Mouse (Mus musculus) embryonic facial prominence, embryonic 10.5 days (tissue): ENCODE results near the gene Orm3. TPM values are rescaled to one million over a fixed set of nuclear protein-coding genes. Genes with fewer than 3 reads are reported as not detected.

Experiments used
- DNase-seq: peaks from one replicate; pipeline ENCODE4 v3.0.0-alpha.2; 2017; ENCODE audit warnings: low spot score
- H3K27ac ChIP-seq: fragments of 300-500 bp; sonication (generic); replicated peaks from 2 replicates; pipeline ENCODE4 v1.5.1; 2016; ENCODE audit warnings: mild to moderate bottlenecking
- H3K27me3 ChIP-seq: fragments of 300-500 bp; sonication (generic); replicated peaks from 2 replicates; pipeline ENCODE4 v1.6.1; 2016; ENCODE audit warnings: low read depth, mild to moderate bottlenecking; ENCODE audit not compliant: poor library complexity, severe bottlenecking
- H3K36me3 ChIP-seq: fragments of 300-500 bp; sonication (generic); replicated peaks from 2 replicates; pipeline ENCODE4 v1.6.1; 2016; ENCODE audit warnings: mild to moderate bottlenecking, moderate library complexity
- H3K4me1 ChIP-seq: fragments of 300-500 bp; sonication (generic); 2 replicates; pipeline ENCODE4 v1.6.1; 2016
- H3K4me3 ChIP-seq: fragments of 300-500 bp; sonication (generic); 2 replicates; pipeline ENCODE4 v1.5.1; 2016; ENCODE audit warnings: mild to moderate bottlenecking, moderate library complexity
- H3K9me3 ChIP-seq: fragments of 300-500 bp; sonication (generic); 2 replicates; pipeline ENCODE4 v1.6.1; 2016; ENCODE audit warnings: mild to moderate bottlenecking
- WGBS: fragments of 180-500 bp; shearing (Covaris S2); methylation state at CpG from one replicate; pipeline ENCODE4 v1.1.7; 2016; 5-methylcytosine and 5-hydroxymethylcytosine counted together
- polyA plus RNA-seq: library from polyadenylated mRNA; unstranded; fragments of >200 nt; fragmentation: Nextera tagmentation; extraction: Ambion mirVana; gene quantifications from 2 replicates; pipeline ENCODE4 v1.2.1, GENCODE M21; 2016

The Orm3 gene
- polyA plus RNA-seq, 1 experiment from 2014 or later = not detected

- DNase-seq = no peak
- peak overlapping the region; percentile 11; the same call in 1 of the 2 replicates for H3K27ac ChIP-seq
- H3K4me1 ChIP-seq = peaks cover 38% of the 10 kb centered on the region
- H3K27me3 ChIP-seq = no peaks in the 10 kb centered on the region
- no peak overlapping the region for H3K4me3 ChIP-seq
- 89% methylated on average over 10 of the region's 10 CpGs for WGBS
- H3K36me3 ChIP-seq = peaks cover 46% of the 10 kb centered on the region
- no peaks in the 10 kb centered on the region for H3K9me3 ChIP-seq
These were observed 42.1 kb downstream of the Orm3 start for GRCm38 (mm10) chr4:63397981-63398537.

GRCm38 (mm10) chr4:63398854-63399609 is 43.1 kb downstream of the Orm3 start:
- peaks cover 47% of the 10 kb centered on the region for H3K4me1 ChIP-seq
- no peak overlapping the region for H3K4me3 ChIP-seq
- no peaks in the 10 kb centered on the region for H3K9me3 ChIP-seq
- DNase-seq = no peak
- peak overlapping the region; percentile 65 for H3K27ac ChIP-seq
- 65% methylated on average over 11 of the region's 11 CpGs for WGBS
- peaks cover 38% of the 10 kb centered on the region for H3K36me3 ChIP-seq
- H3K27me3 ChIP-seq = no peaks in the 10 kb centered on the region

- H3K36me3 ChIP-seq = peaks cover 30% of the 10 kb centered on the region
- H3K4me3 ChIP-seq = no peak overlapping the region
- peak overlapping the region; percentile 65 for H3K27ac ChIP-seq
- 59% methylated on average over 8 of the region's 8 CpGs for WGBS
- DNase-seq = no peak
- H3K4me1 ChIP-seq = peaks cover 55% of the 10 kb centered on the region
- H3K27me3 ChIP-seq = no peaks in the 10 kb centered on the region
- no peaks in the 10 kb centered on the region for H3K9me3 ChIP-seq
These were observed 43.8 kb downstream of the Orm3 start for GRCm38 (mm10) chr4:63399691-63400270.

GRCm38 (mm10) chr4:63400541-63401306 is 44.8 kb downstream of the Orm3 start:
- 91% methylated on average over 18 of the region's 18 CpGs for WGBS
- Histone ChIP-seq H3K36me3 (peaks cover 21% of the 10 kb centered on the region; the same call in 1 of the 2 replicates), H3K4me1 (peaks cover 64% of the 10 kb centered on the region), H3K27me3 (no peaks in the 10 kb centered on the region), H3K9me3 (no peaks in the 10 kb centered on the region), H3K27ac (peak overlapping the region; percentile 37; the same call in 1 of the 2 replicates), H3K4me3 (no peak overlapping the region)
- no peak for DNase-seq

- no peak overlapping the region for H3K27ac ChIP-seq
- H3K27me3 ChIP-seq = no peaks in the 10 kb centered on the region
- DNase-seq = no peak
- peaks cover 13% of the 10 kb centered on the region; the same call in 1 of the 2 replicates for H3K36me3 ChIP-seq
- no peak overlapping the region for H3K4me3 ChIP-seq
- 82% methylated on average over 6 of the region's 6 CpGs for WGBS
- peaks cover 65% of the 10 kb centered on the region for H3K4me1 ChIP-seq
- H3K9me3 ChIP-seq = no peaks in the 10 kb centered on the region
These were observed 45.7 kb downstream of the Orm3 start for GRCm38 (mm10) chr4:63401620-63402019.

GRCm38 (mm10) chr4:63402056-63402455 is 46.1 kb downstream of the Orm3 start:
- peak overlapping the region; percentile 93 for H3K27ac ChIP-seq

GRCm38 (mm10) chr4:63402558-63402957 is 46.6 kb downstream of the Orm3 start:
- H3K4me1 ChIP-seq = peaks cover 65% of the 10 kb centered on the region

More at GRCm38 (mm10) chr4:63402056-63402455, 46.1 kb downstream of the Orm3 start:
- Histone ChIP-seq H3K9me3 (no peaks in the 10 kb centered on the region), H3K27me3 (no peaks in the 10 kb centered on the region), H3K4me1 (peaks cover 65% of the 10 kb centered on the region), H3K36me3 (peaks cover 10% of the 10 kb centered on the region; the same call in 1 of the 2 replicates), H3K4me3 (peak overlapping the region; percentile 52; the same call in 1 of the 2 replicates)
- no peak for DNase-seq
- 92% methylated on average over 10 of the region's 10 CpGs for WGBS

GRCm38 (mm10) chr4:63403040-63403959 is 47.3 kb downstream of the Orm3 start, which contains the start of gene Akna:
TSS of gene Akna (minus strand) at chr4:63403354.
- Histone ChIP-seq H3K9me3 (no peaks in the 10 kb centered on the region), H3K36me3 (no peaks in the 10 kb centered on the region), H3K4me3 (peak within 1 kb of the TSS; percentile 52), H3K4me1 (peaks cover 67% of the 10 kb centered on the region), H3K27me3 (peaks cover 4% of the 10 kb centered on the region; the same call in 1 of the 2 replicates), H3K27ac (peak within 1 kb of the TSS; percentile 93)
- WGBS = 17% methylated on average over 17 of the region's 17 CpGs
- peak; percentile 88 for DNase-seq

More at GRCm38 (mm10) chr4:63402558-63402957, 46.6 kb downstream of the Orm3 start:
- DNase-seq = no peak
- H3K27ac ChIP-seq = peak overlapping the region; percentile 93
- no peaks in the 10 kb centered on the region for H3K27me3 ChIP-seq
- H3K4me3 ChIP-seq = peak overlapping the region; percentile 52
- H3K9me3 ChIP-seq = no peaks in the 10 kb centered on the region
- H3K36me3 ChIP-seq = peaks cover 5% of the 10 kb centered on the region; the same call in 1 of the 2 replicates
- WGBS = 69% methylated on average over 6 of the region's 6 CpGs

- peak overlapping the region; percentile 93 for H3K27ac ChIP-seq
These were observed 48.2 kb downstream of the Orm3 start for GRCm38 (mm10) chr4:63404205-63404604.

GRCm38 (mm10) chr4:63405051-63405450 is 49.1 kb downstream of the Orm3 start:
- 49% methylated on average over 7 of the region's 7 CpGs for WGBS
- DNase-seq = no peak

More at GRCm38 (mm10) chr4:63404205-63404604, 48.2 kb downstream of the Orm3 start:
- Histone ChIP-seq H3K4me3 (no peak overlapping the region), H3K36me3 (no peaks in the 10 kb centered on the region), H3K27me3 (peaks cover 12% of the 10 kb centered on the region), H3K4me1 (peaks cover 67% of the 10 kb centered on the region), H3K9me3 (no peaks in the 10 kb centered on the region)
- 70% methylated on average over 7 of the region's 7 CpGs for WGBS
- DNase-seq = no peak

GRCm38 (mm10) chr4:63405683-63406082 is 49.7 kb downstream of the Orm3 start:
- Histone ChIP-seq H3K4me1 (peaks cover 65% of the 10 kb centered on the region), H3K4me3 (no peak overlapping the region), H3K9me3 (no peaks in the 10 kb centered on the region), H3K36me3 (no peaks in the 10 kb centered on the region), H3K27me3 (peaks cover 13% of the 10 kb centered on the region), H3K27ac (no peak overlapping the region)
- WGBS = 63% methylated on average over 4 of the region's 4 CpGs
- DNase-seq = no peak

More at GRCm38 (mm10) chr4:63405051-63405450, 49.1 kb downstream of the Orm3 start:
- Histone ChIP-seq H3K4me1 (peaks cover 67% of the 10 kb centered on the region), H3K9me3 (no peaks in the 10 kb centered on the region), H3K4me3 (no peak overlapping the region), H3K36me3 (no peaks in the 10 kb centered on the region), H3K27ac (peak overlapping the region; percentile 93), H3K27me3 (peaks cover 13% of the 10 kb centered on the region)
